Mouse (Mus musculus): ENCODE results near the gene Hoxd13. TPM values are rescaled to one million over a fixed set of nuclear protein-coding genes. Genes with fewer than 3 reads are reported as not detected.

The Hoxd13 gene
- polyA plus RNA-seq, 1 experiment from 2014 or later = not detected

DNA sequence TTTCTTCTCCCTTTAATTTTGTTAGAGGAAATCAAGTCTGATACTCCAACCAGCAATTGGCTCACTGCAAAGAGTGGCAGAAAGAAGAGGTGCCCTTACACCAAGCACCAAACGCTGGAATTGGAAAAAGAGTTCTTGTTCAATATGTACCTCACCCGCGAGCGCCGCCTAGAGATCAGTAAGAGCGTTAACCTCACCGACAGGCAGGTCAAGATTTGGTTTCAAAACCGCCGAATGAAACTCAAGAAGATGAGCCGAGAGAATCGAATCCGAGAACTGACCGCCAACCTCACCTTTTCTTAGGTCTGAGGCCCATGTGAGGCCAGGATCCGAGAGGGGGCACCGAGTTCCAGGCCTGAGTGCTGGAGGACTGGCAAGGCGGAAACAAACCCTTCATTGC, 26.0 kb downstream of the Hoxd13 start:
- Histone ChIP-seq H3K4me2 (ENCODE audit: low read depth, low read length) (no peak overlapping the region), H3K9ac (replicated peaks) (no peak overlapping the region), H3K9me3 (ENCODE audit: low read length) (no peaks in the 10 kb centered on the region), H3K4me3 (ENCODE audit: low read depth, low read length) (no peak overlapping the region), H3K27me3 (ENCODE audit: insufficient read depth, low read length) (peaks cover 100% of the 10 kb centered on the region), H3K4me1 (ENCODE audit: insufficient read depth) (peaks cover 11% of the 10 kb centered on the region), H3K36me3 (replicated peaks; ENCODE audit: insufficient read depth, low read length) (no peaks in the 10 kb centered on the region), H3K27ac (ENCODE audit: low read depth) (no peak overlapping the region)
- DNase-seq (no peak), ATAC-seq (no peak)
- TF ChIP-seq EP300 (IDR thresholded peaks at IDR 0.05; ENCODE audit: low read depth) (no peak), CTCF (IDR thresholded peaks at IDR 0.05; ENCODE audit: low read depth) (peak; percentile 40)
- WGBS (ENCODE audit: insufficient replicate concordance) = 4% methylated on average over 16 of the region's 16 CpGs

- Histone ChIP-seq H3K4me3 (ENCODE audit: low read depth, low read length) (no peak overlapping the region), H3K4me2 (ENCODE audit: low read depth, low read length) (no peak overlapping the region), H3K9ac (replicated peaks) (no peak overlapping the region), H3K27me3 (ENCODE audit: insufficient read depth, low read length) (peaks cover 100% of the 10 kb centered on the region), H3K27ac (ENCODE audit: low read depth) (no peak overlapping the region), H3K9me3 (ENCODE audit: low read length) (no peaks in the 10 kb centered on the region), H3K4me1 (ENCODE audit: insufficient read depth) (peaks cover 11% of the 10 kb centered on the region), H3K36me3 (replicated peaks; ENCODE audit: insufficient read depth, low read length) (no peaks in the 10 kb centered on the region)
- ATAC-seq (no peak), DNase-seq (no peak)
- no peak for TF ChIP-seq CTCF (IDR thresholded peaks at IDR 0.05; ENCODE audit: low read depth)
- TF ChIP-seq EP300 (IDR thresholded peaks at IDR 0.05; ENCODE audit: low read depth) = no peak
- 17% methylated on average over 1 of the region's 1 CpGs for WGBS (ENCODE audit: insufficient replicate concordance)
Measured at GRCm38 (mm10) chr2:74695383-74695782, 27.3 kb downstream of the Hoxd13 start.

GRCm38 (mm10) chr2:74695813-74696430, 27.8 kb downstream of the Hoxd13 start:
- Histone ChIP-seq H3K27ac (ENCODE audit: low read depth) (no peak overlapping the region), H3K4me3 (ENCODE audit: low read depth, low read length) (no peak overlapping the region), H3K27me3 (ENCODE audit: insufficient read depth, low read length) (peaks cover 100% of the 10 kb centered on the region), H3K4me1 (ENCODE audit: insufficient read depth) (peaks cover 11% of the 10 kb centered on the region), H3K9ac (replicated peaks) (no peak overlapping the region), H3K9me3 (ENCODE audit: low read length) (no peaks in the 10 kb centered on the region), H3K36me3 (replicated peaks; ENCODE audit: insufficient read depth, low read length) (no peaks in the 10 kb centered on the region), H3K4me2 (ENCODE audit: low read depth, low read length) (no peak overlapping the region)
- ATAC-seq = no peak
- no peak for DNase-seq
- TF ChIP-seq CTCF (IDR thresholded peaks at IDR 0.05; ENCODE audit: low read depth) = no peak
- no peak for TF ChIP-seq EP300 (IDR thresholded peaks at IDR 0.05; ENCODE audit: low read depth)
- WGBS (ENCODE audit: insufficient replicate concordance) = 14% methylated on average over 7 of the region's 7 CpGs

DNA sequence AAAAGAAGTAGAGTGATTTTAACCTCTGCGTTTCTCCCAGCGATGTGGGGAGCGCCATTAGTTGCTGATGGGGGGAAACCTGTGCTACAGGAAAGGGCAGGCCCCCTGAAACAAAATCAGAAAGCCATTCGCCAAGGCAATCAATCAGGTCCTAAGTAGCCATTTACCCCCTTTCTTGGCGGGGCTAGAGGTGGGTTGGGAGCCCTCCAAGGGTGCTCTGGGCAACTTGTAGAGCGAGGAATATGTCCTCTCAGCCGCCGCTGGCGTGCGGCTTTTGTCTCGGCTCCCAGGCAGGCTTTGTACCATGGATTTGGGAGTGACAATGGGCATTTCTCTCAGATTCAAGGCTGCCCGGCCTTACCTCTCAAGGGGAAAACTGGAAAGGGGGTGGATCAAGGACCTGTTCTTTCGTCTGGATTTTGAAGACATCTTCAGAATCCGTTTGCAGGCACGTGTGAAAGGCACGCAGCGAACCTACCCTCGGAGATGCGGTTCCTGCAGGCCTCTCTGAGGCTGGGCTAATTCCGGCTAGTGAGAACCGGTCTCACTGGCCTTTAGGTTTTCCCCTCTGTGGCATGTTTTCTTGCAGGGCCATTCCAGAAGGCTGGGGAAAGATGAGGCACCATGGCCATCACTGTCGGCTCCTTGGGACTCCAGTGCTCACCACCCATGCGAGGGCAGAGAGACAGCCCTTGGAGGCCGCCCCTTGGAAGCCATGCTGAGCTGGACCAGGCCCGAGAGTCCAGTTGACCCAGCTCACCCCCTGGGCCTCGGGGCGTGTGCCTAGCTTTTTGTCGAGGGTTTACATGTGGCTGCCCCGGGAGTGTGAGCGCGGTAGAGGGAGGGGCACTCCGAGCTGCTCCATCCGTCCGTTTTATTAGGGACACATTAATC, 28.6 kb downstream of the Hoxd13 start:
- no peaks in the 10 kb centered on the region for H3K36me3 ChIP-seq (replicated peaks; ENCODE audit: insufficient read depth, low read length)
- H3K4me2 ChIP-seq (ENCODE audit: low read depth, low read length) = no peak overlapping the region
- H3K9ac ChIP-seq (replicated peaks) = no peak overlapping the region
- H3K9me3 ChIP-seq (ENCODE audit: low read length) = no peaks in the 10 kb centered on the region
- H3K27ac ChIP-seq (ENCODE audit: low read depth) = no peak overlapping the region
- 5% methylated on average over 34 of the region's 34 CpGs for WGBS (ENCODE audit: insufficient replicate concordance)
- no peak for TF ChIP-seq CTCF (IDR thresholded peaks at IDR 0.05; ENCODE audit: low read depth)
- TF ChIP-seq EP300 (IDR thresholded peaks at IDR 0.05; ENCODE audit: low read depth) = no peak
- H3K4me3 ChIP-seq (ENCODE audit: low read depth, low read length) = no peak overlapping the region
- no peak for DNase-seq
- H3K4me1 ChIP-seq (ENCODE audit: insufficient read depth) = peaks cover 11% of the 10 kb centered on the region
- no peak for ATAC-seq
- peaks cover 100% of the 10 kb centered on the region for H3K27me3 ChIP-seq (ENCODE audit: insufficient read depth, low read length)

DNA sequence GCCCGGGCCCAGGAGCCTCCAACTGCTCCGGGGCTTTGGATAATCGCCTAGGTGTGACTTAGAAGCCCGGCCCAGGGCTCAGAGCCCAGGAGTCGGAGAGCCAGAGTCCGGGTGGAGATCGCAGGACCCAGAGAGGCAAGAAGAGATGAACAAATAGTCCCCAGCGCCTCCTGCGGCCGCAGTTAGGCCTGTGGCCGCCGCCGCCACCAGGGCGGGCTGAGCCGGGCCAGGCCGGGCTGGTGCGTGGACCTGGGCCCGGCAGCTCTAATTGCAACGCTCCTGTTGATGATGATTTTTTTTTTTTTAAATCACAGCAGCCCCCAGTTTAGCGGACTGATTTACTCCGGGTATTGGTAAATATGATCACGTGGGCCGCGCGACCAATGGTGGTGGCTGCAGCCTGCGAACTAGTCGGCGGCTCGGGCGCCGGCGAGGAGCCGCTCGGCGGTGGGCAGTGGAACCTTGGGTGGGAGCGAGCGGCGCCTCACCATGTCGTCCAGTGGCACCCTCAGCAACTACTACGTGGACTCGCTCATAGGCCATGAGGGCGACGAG, 29.5 kb downstream of the Hoxd13 start, which contains the start of gene Hoxd9:
Gene Hoxd9 (plus strand): TSS at position 161 of the 555 bp plus-strand sequence.
- Histone ChIP-seq H3K27me3 (ENCODE audit: insufficient read depth, low read length) (peaks cover 98% of the 10 kb centered on the region), H3K27ac (ENCODE audit: low read depth) (no peak within 1 kb of the TSS), H3K9me3 (ENCODE audit: low read length) (no peaks in the 10 kb centered on the region), H3K9ac (replicated peaks) (no peak within 1 kb of the TSS), H3K4me2 (ENCODE audit: low read depth, low read length) (peak within 1 kb of the TSS; percentile 58), H3K4me3 (ENCODE audit: low read depth, low read length) (peak within 1 kb of the TSS; percentile 35), H3K36me3 (replicated peaks; ENCODE audit: insufficient read depth, low read length) (no peaks in the 10 kb centered on the region), H3K4me1 (ENCODE audit: insufficient read depth) (peaks cover 11% of the 10 kb centered on the region)
- DNase-seq (no peak), ATAC-seq (peak; percentile 44; the same call in 1 of the 2 replicates)
- WGBS (ENCODE audit: insufficient replicate concordance) = 2% methylated on average over 43 of the region's 43 CpGs
- TF ChIP-seq CTCF (IDR thresholded peaks at IDR 0.05; ENCODE audit: low read depth) = no peak
- no peak for TF ChIP-seq EP300 (IDR thresholded peaks at IDR 0.05; ENCODE audit: low read depth)

All from liver, postnatal 0 days (tissue).